Comparison of ENCODE assay signal across 24 mouse cellular contexts in the genomic region with DNA sequence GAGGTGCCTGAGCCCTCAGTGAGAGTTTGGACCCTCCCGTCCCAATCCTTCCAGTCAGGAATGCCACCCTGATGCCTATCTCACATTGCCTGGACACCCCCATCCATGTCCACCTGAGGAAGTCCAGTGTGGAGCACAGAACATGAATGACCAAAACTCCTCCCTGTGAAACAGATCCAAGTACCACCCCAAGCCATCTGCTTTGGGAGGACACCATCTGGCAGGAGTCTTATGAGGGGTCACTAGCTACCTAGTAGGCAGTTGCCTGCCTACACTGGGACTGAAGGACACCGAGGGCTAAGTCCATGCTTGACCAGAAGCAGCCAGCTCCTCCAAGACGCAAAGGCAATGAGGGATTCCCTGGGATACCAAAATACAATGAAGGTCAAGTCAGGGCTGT.
A peak's percentile ranks its signal among the peaks of the same experiment; 100 is the strongest.
DNase-seq lines count a peak whose midpoint lies in the region; ATAC-seq and TF ChIP-seq lines count a peak whose summit lies in the region.
"Had no signal": no experiment of that assay in that cellular context is flagged by ENCODE, and none has a peak within 500 bp of the region (broad histone marks: within the 10 kb centered on the region; RNA-seq: fewer than 3 reads in every experiment).

No protein-coding gene starts in this region.

- H3K9me3 ChIP-seq in forebrain, embryonic 13.5 days (replicated peaks): no peaks in the 10 kb centered on the region
- no peaks in the 10 kb centered on the region for H3K9me3 ChIP-seq in forebrain, postnatal 0 days (ENCODE audit: low read length)
- H3K9me3 ChIP-seq in liver, embryonic 12.5 days (replicated peaks): no peaks in the 10 kb centered on the region
- H3K9me3 ChIP-seq: embryonic facial prominence, embryonic 13.5 days; heart, embryonic 12.5 days; hindbrain, embryonic 12.5 days; midbrain, embryonic 15.5 days had no signal

- H3K4me1 ChIP-seq in forebrain, embryonic 13.5 days: peaks cover 23% of the 10 kb centered on the region
- 0 out of 2 replicates have a peak, but pooled peaks cover 7% of the 10 kb centered on the region for H3K4me1 ChIP-seq in forebrain, postnatal 0 days (ENCODE audit: insufficient read depth)
- no peaks in the 10 kb centered on the region for H3K4me1 ChIP-seq in liver, embryonic 12.5 days
- H3K4me1 ChIP-seq: heart, embryonic 12.5 days had no signal

- H3K27me3 ChIP-seq in forebrain, embryonic 13.5 days: no peaks in the 10 kb centered on the region
- H3K27me3 ChIP-seq in forebrain, postnatal 0 days (ENCODE audit: insufficient read depth, low read length): no peaks in the 10 kb centered on the region
- H3K27me3 ChIP-seq in liver, embryonic 12.5 days (replicated peaks): no peaks in the 10 kb centered on the region
- H3K27me3 ChIP-seq: embryonic facial prominence, embryonic 13.5 days; hindbrain, embryonic 12.5 days; midbrain, embryonic 15.5 days had no signal

- no peak overlapping the region for H3K9ac ChIP-seq in forebrain, embryonic 13.5 days
- no peak overlapping the region for H3K9ac ChIP-seq in forebrain, postnatal 0 days
- no peak overlapping the region for H3K9ac ChIP-seq in liver, embryonic 12.5 days
- H3K9ac ChIP-seq: embryonic facial prominence, embryonic 13.5 days; heart, embryonic 12.5 days; hindbrain, embryonic 12.5 days; midbrain, embryonic 15.5 days had no signal

- H3K4me3 ChIP-seq in forebrain, embryonic 13.5 days: no peak overlapping the region
- H3K4me3 ChIP-seq in forebrain, postnatal 0 days (ENCODE audit: low read depth, low read length): no peak overlapping the region
- H3K4me3 ChIP-seq in layer of hippocampus, adult 2 months: no peak overlapping the region
- no peak overlapping the region for H3K4me3 ChIP-seq in liver, embryonic 12.5 days
- H3K4me3 ChIP-seq: embryonic facial prominence, embryonic 13.5 days; erythroblast, embryonic 14.5 days; heart, embryonic 12.5 days; hindbrain, embryonic 12.5 days; midbrain, embryonic 15.5 days had no signal

- WGBS in forebrain, embryonic 13.5 days: 89% methylated on average over 3 of the region's 3 CpGs
- 87% methylated on average over 3 of the region's 3 CpGs for WGBS in forebrain, postnatal 0 days
- WGBS in liver, embryonic 12.5 days (ENCODE audit: insufficient replicate concordance): 60% methylated on average over 3 of the region's 3 CpGs

- ATAC-seq in forebrain, embryonic 13.5 days: no peak
- ATAC-seq in forebrain, postnatal 0 days: no peak
- ATAC-seq in liver, embryonic 12.5 days: no peak
- ATAC-seq: inflammation-experienced regulatory T-cells, adult 6 months; midbrain, embryonic 15.5 days had no signal

- DNase-seq in forebrain, postnatal 0 days: no peak
- DNase-seq in layer of hippocampus, adult 2 months (ENCODE audit: low spot score in 2 of 2): no peak
- DNase-seq in layer of hippocampus, adult 9-11 months: no peak
- peak; percentile 62 for DNase-seq in cerebellum, adult 8-10 months
- peak; percentile 61 to 66 for DNase-seq in cerebellum, postnatal 36 days
- no peak for DNase-seq in heart, adult 18-20 months
- DNase-seq: adrenal gland, postnatal 10 days; embryo, embryonic 11 days; gastrocnemius, postnatal 10 days; heart, postnatal 10 days; kidney, adult 2 months; layer of hippocampus, postnatal 36 days; liver; right cerebral cortex, adult 18-20 months; thymus, postnatal 14 days had no signal

- H3K36me3 ChIP-seq in forebrain, embryonic 13.5 days (ENCODE audit: poor library complexity, severe bottlenecking): no peaks in the 10 kb centered on the region
- no peaks in the 10 kb centered on the region for H3K36me3 ChIP-seq in forebrain, postnatal 0 days (ENCODE audit: insufficient read depth)
- H3K36me3 ChIP-seq in liver, embryonic 12.5 days: no peaks in the 10 kb centered on the region
- H3K36me3 ChIP-seq: embryonic facial prominence, embryonic 13.5 days; heart, embryonic 12.5 days; hindbrain, embryonic 12.5 days; midbrain, embryonic 15.5 days had no signal

- 0 out of 2 replicates have a peak overlapping the region, but pooled peaks have one; percentile 15 for H3K27ac ChIP-seq in forebrain, embryonic 13.5 days
- no peak overlapping the region for H3K27ac ChIP-seq in forebrain, postnatal 0 days (ENCODE audit: low read depth, low read length)
- peak overlapping the region; percentile 53; the same call in 1 of the 2 replicates for H3K27ac ChIP-seq in layer of hippocampus, adult 2 months
- no peak overlapping the region for H3K27ac ChIP-seq in liver, embryonic 12.5 days
- H3K27ac ChIP-seq: embryonic facial prominence, embryonic 13.5 days; hindbrain, embryonic 12.5 days; kidney, postnatal 0 days; midbrain, embryonic 15.5 days had no signal

- no peak for TF ChIP-seq CTCF in forebrain, postnatal 0 days (IDR thresholded peaks at IDR 0.05; ENCODE audit: low read depth)
- TF ChIP-seq CTCF in layer of hippocampus, adult 2 months (conservative IDR thresholded peaks at IDR 0.05): no peak

- no peak overlapping the region for H3K4me2 ChIP-seq in forebrain, embryonic 13.5 days
- H3K4me2 ChIP-seq in forebrain, postnatal 0 days (ENCODE audit: low read depth): no peak overlapping the region
- H3K4me2 ChIP-seq in liver, embryonic 12.5 days: no peak overlapping the region
- H3K4me2 ChIP-seq: embryonic facial prominence, embryonic 13.5 days; heart, embryonic 12.5 days; hindbrain, embryonic 12.5 days; midbrain, embryonic 15.5 days had no signal

Comparison
In these comparisons a context has a peak if more than half of its experiments do, and no peak if none do; other contexts are left out.
1. H3K27ac ChIP-seq: peak in forebrain, embryonic 13.5 days (single experiment) and layer of hippocampus, adult 2 months (single experiment); none in forebrain, postnatal 0 days (single experiment) and liver, embryonic 12.5 days (single experiment).
2. DNase-seq: peak in cerebellum, adult 8-10 months (single experiment) and cerebellum, postnatal 36 days (2 of 2); none in forebrain, postnatal 0 days (single experiment), layer of hippocampus, adult 2 months (0 of 2), layer of hippocampus, adult 9-11 months (single experiment) and heart, adult 18-20 months (0 of 2).